Mouse (Mus musculus) T-helper 1 cell (primary cell): ENCODE measurements around the gene Alkbh8.
"Not testable (repeated sequence)": the region's sequence is repeated elsewhere in the genome, so short reads cannot be mapped to it uniquely, and the experiment has no call there.

ENCODE experiments used
- in situ Hi-C: fragments of 300-600 bp; cut with MboI, MseI; formaldehyde crosslinking; loops from one replicate; pipeline ENCODE4 v1.15.1; 2025; ENCODE audit warnings: high pct_unique_total_duplicates

The Alkbh8 gene

GRCm38 (mm10) chr9:3334962-3335767 lies at the start of gene Alkbh8:
TSS of gene Alkbh8 (plus strand) at chr9:3335140.
- in situ Hi-C loops = loop anchor here (10.0 kb wide), 1 partner anchor 970 kb away; the partner anchor contains the start of genes Aasdhppt and Kbtbd3

GRCm38 (mm10) chr9:3309292-3309836 lies 25.6 kb upstream of the Alkbh8 start:
- in situ Hi-C loops = no loop called here

GRCm38 (mm10) chr9:3310016-3310415 lies 24.9 kb upstream of the Alkbh8 start:
- in situ Hi-C loops = loop anchor here (5.0 kb wide), 1 partner anchor 253 kb away; no protein-coding TSS in a partner anchor

- in situ Hi-C loops = not testable (repeated sequence)
Observed at GRCm38 (mm10) chr9:3327342-3328053, 7.4 kb upstream of the Alkbh8 start.

GRCm38 (mm10) chr9:3328054-3328595 lies 6.8 kb upstream of the Alkbh8 start:
- in situ Hi-C loops = no loop called here

GRCm38 (mm10) chr9:3330319-3330718 lies 4.6 kb upstream of the Alkbh8 start:
- in situ Hi-C loops = loop anchor here (10.0 kb wide), 1 partner anchor 974 kb away; the partner anchor contains the start of genes Aasdhppt and Kbtbd3

- in situ Hi-C loops = loop anchor here (10.0 kb wide), 1 partner anchor 974 kb away; the partner anchor contains the start of genes Aasdhppt and Kbtbd3
Observed at GRCm38 (mm10) chr9:3330737-3331384, 4.1 kb upstream of the Alkbh8 start.

GRCm38 (mm10) chr9:3336661-3337060 lies 1.7 kb downstream of the Alkbh8 start:
- in situ Hi-C loops = loop anchor here (10.0 kb wide), 1 partner anchor 968 kb away; the partner anchor contains the start of genes Aasdhppt and Kbtbd3

- in situ Hi-C loops = no loop called here
Observed at GRCm38 (mm10) chr9:3345136-3345535, 10.2 kb downstream of the Alkbh8 start.

GRCm38 (mm10) chr9:3345967-3346366 lies 11.0 kb downstream of the Alkbh8 start:
- in situ Hi-C loops = no loop called here

GRCm38 (mm10) chr9:3350056-3350455 lies 15.1 kb downstream of the Alkbh8 start:
- in situ Hi-C loops = loop anchor here (5.0 kb wide), 1 partner anchor 52 kb away; the partner anchor contains the start of gene Cwf19l2

- in situ Hi-C loops = not testable (repeated sequence)
Observed at GRCm38 (mm10) chr9:3376323-3376722, 41.4 kb downstream of the Alkbh8 start.

GRCm38 (mm10) chr9:3403251-3404208 lies 68.6 kb downstream of the Alkbh8 start, which contains the start of gene Cwf19l2:
TSS of gene Cwf19l2 (plus strand) at chr9:3403592.
- in situ Hi-C loops = loop anchor here (5.0 kb wide), 1 partner anchor 51 kb away; no protein-coding TSS in a partner anchor

- in situ Hi-C loops = loop anchor here (5.0 kb wide), 1 partner anchor 52 kb away; no protein-coding TSS in a partner anchor
Observed at GRCm38 (mm10) chr9:3404372-3404771, 69.4 kb downstream of the Alkbh8 start.

- in situ Hi-C loops = not testable (repeated sequence)
Observed at GRCm38 (mm10) chr9:3439555-3440300, 104.8 kb downstream of the Alkbh8 start.
